Mouse (Mus musculus) fibroblast of lung, adult 2 months (primary cell): Measurements from ENCODE around the gene Smg7.

Experiments used
- DNase-seq: peaks from one replicate; pipeline ENCODE4 v3.0.0-alpha.2; 2011; ENCODE audit warnings: low read depth

Gene Smg7

GRCm38 (mm10) chr1:152807619-152808391 lies 94.6 kb downstream of the Smg7 start:
- no peak for DNase-seq

- no peak for DNase-seq
These were observed 97.5 kb downstream of the Smg7 start for GRCm38 (mm10) chr1:152804907-152805306.

- no peak for DNase-seq
These were observed 101.7 kb downstream of the Smg7 start for GRCm38 (mm10) chr1:152800633-152801176.

- no peak for DNase-seq
These were observed 102.5 kb downstream of the Smg7 start, which contains the start of gene Ncf2 for GRCm38 (mm10) chr1:152799897-152800296. Gene Ncf2, plus strand, starts transcription at chr1:152800194.

GRCm38 (mm10) chr1:152798125-152798524 lies 104.3 kb downstream of the Smg7 start:
- no peak for DNase-seq

GRCm38 (mm10) chr1:152796683-152797263 lies 105.7 kb downstream of the Smg7 start:
- DNase-seq = no peak

- DNase-seq = no peak
These were observed 106.7 kb downstream of the Smg7 start for GRCm38 (mm10) chr1:152795688-152796255.

- no peak for DNase-seq
These were observed 108.8 kb downstream of the Smg7 start for GRCm38 (mm10) chr1:152793495-152794130.

- DNase-seq = peak; percentile 27
These were observed 109.5 kb downstream of the Smg7 start for GRCm38 (mm10) chr1:152792736-152793494.

- no peak for DNase-seq
These were observed 111.2 kb downstream of the Smg7 start for GRCm38 (mm10) chr1:152791269-152791668.

- DNase-seq = no peak
These were observed 111.6 kb downstream of the Smg7 start for GRCm38 (mm10) chr1:152790821-152791220.

GRCm38 (mm10) chr1:152790254-152790653 lies 112.2 kb downstream of the Smg7 start:
- peak; percentile 15 for DNase-seq

GRCm38 (mm10) chr1:152788121-152788660 lies 114.3 kb downstream of the Smg7 start:
- no peak for DNase-seq
